Mouse (Mus musculus): ENCODE results near the gene Far2.

Far2 gene

GRCm38 (mm10) chr6:148214765-148215164, 167.7 kb downstream of the Far2 start:
- in situ Hi-C loops (cut with MboI, MseI) = loop anchor here (5.0 to 25.0 kb wide), 3 partner anchors 618 to 973 kb away; partner anchors contain the start of genes Amn1 and Ipo8

DNA sequence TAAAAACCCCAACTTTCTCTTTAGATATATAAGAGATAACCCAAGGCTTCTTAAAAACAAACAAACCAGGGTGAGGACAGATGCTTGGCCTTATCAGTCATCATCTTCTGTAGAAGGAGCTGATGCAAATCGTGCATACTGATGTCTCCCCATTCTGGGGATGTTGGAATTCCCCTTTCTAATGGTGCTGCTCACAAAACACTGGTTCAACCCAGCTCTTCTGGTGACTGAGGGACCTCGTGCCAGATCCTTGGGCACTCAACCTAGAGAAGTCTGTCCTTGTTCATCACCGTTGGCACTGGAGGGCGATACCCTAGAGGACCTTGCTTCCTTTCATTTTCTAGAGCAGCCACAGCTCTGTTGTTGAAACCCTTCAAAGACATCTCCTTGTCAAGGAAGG, 169.7 kb downstream of the Far2 start:
- in situ Hi-C loops (cut with MboI, MseI) = loop anchor here (25.0 kb wide), 2 partner anchors 696 to 971 kb away; partner anchors contain the start of gene Amn1

- in situ Hi-C loops (cut with MboI, MseI) = loop anchor here (25.0 kb wide), 2 partner anchors 694 to 969 kb away; partner anchors contain the start of gene Amn1
Observed at GRCm38 (mm10) chr6:148218235-148219076, 171.4 kb downstream of the Far2 start.

- in situ Hi-C loops (cut with MboI, MseI) = loop anchor here (25.0 kb wide), 2 partner anchors 690 to 965 kb away; partner anchors contain the start of gene Amn1
Observed at GRCm38 (mm10) chr6:148222686-148223085, 175.6 kb downstream of the Far2 start.

DNA sequence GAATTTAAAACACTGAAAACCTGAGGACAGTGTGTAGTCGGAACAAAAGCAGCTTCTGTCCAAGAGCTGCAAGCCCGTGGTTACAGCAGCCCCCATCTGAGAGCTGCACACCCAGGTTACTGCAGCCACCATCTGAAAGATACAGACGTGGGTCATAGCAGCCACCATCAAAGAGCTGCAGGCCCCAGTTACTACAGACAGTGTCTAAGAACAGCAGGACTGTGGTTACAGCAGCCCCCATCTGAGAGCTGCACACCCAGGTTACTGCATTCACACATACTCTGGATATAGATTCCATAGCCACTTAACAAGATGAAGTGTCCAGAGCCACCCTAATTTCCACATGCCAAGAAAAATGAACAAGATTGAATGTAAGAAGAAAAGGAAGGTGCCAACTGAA, 180.5 kb downstream of the Far2 start:
- in situ Hi-C loops (cut with MboI, MseI) = no loop called here

Data from T-helper 2 cell (primary cell).